Mouse (Mus musculus) liver, embryonic 16.5 days (tissue): ENCODE measurements around the gene Foxc2. TPM values are rescaled to one million over a fixed set of nuclear protein-coding genes. Genes with fewer than 3 reads are reported as not detected.

Experiments
- ATAC-seq: fragments of 200-750 bp; cut with Nextera tagmentation; 2 replicates; pipeline ENCODE4 v1.8.0; 2017; ENCODE audit warnings: low read depth, mild to moderate bottlenecking, moderate number of reproducible peaks, moderate library complexity
- H3K27ac ChIP-seq: fragments of 300-500 bp; sonication (generic); 2 replicates; pipeline ENCODE4 v1.5.1; 2014; ENCODE audit warnings: mild to moderate bottlenecking, low read length
- H3K27me3 ChIP-seq: fragments of 300-500 bp; sonication (generic); 2 replicates; pipeline ENCODE4 v1.6.1; 2014; ENCODE audit warnings: low read depth, low read length, mixed read lengths; ENCODE audit not compliant: control insufficient read depth, insufficient read depth
- H3K36me3 ChIP-seq: fragments of 300-500 bp; sonication (generic); 2 replicates; pipeline ENCODE4 v1.6.1; 2014; ENCODE audit warnings: mild to moderate bottlenecking; ENCODE audit not compliant: control insufficient read depth, insufficient read depth
- H3K4me1 ChIP-seq: fragments of 300-500 bp; sonication (generic); 2 replicates; pipeline ENCODE4 v1.6.1; 2014; ENCODE audit warnings: low read depth, low read length, mixed read lengths; ENCODE audit not compliant: control insufficient read depth
- H3K4me2 ChIP-seq: fragments of 300-500 bp; sonication (generic); 2 replicates; pipeline ENCODE4 v1.6.1; 2014; ENCODE audit warnings: low read depth, low read length, mixed read lengths
- H3K4me3 ChIP-seq: fragments of 300-500 bp; sonication (generic); 2 replicates; pipeline ENCODE4 v1.5.1; 2014; ENCODE audit warnings: low read depth, mild to moderate bottlenecking, low read length
- H3K9ac ChIP-seq: fragments of 300-500 bp; sonication (generic); 2 replicates; pipeline ENCODE4 v1.6.1; 2014; ENCODE audit warnings: low read depth, low read length
- H3K9me3 ChIP-seq: fragments of 300-500 bp; sonication (generic); replicated peaks from 2 replicates; pipeline ENCODE4 v1.6.1; 2016; ENCODE audit warnings: low read length; ENCODE audit not compliant: control insufficient read depth
- WGBS: fragments of 180-500 bp; shearing (Covaris S2); extraction: QIAGEN DNeasy Blood & Tissue Kit; methylation state at CpG from one replicate; pipeline ENCODE4 v1.1.7; 2014; ENCODE audit not compliant: insufficient replicate concordance; 5-methylcytosine and 5-hydroxymethylcytosine counted together
- polyA plus RNA-seq: library from polyadenylated mRNA; unstranded; fragments of >200 nt; fragmentation: Nextera tagmentation; extraction: Ambion mirVana; gene quantifications from 2 replicates; pipeline ENCODE4 v1.2.1, GENCODE M21; 2015

Gene Foxc2
- polyA plus RNA-seq, 1 experiment from 2014 or later, result 0.08 TPM

DNA sequence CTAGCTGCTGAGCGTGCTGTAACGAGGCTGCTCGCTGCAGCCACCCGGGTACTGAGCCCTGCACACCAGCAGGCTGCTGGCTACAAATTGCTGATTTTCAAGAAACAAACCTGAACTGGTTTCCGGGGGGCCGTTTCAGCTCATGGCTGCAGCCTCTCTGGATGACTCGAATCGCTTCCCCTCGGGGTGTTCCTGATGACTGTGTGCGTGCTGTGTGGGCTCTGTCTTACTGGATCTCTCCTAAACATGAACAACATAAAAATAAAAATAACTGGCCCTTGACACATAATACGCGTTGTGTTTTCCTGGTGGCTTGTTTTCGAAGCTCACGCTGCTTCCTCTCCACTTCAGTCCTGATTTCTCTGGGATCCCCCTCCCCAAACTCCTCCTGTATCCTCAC lies 37.2 kb upstream of the Foxc2 start:
- Histone ChIP-seq H3K9ac (no peak overlapping the region), H3K4me2 (no peak overlapping the region), H3K4me1 (no peaks in the 10 kb centered on the region; the same call in 1 of the 2 replicates), H3K36me3 (no peaks in the 10 kb centered on the region), H3K27me3 (peaks cover 98% of the 10 kb centered on the region), H3K9me3 (no peaks in the 10 kb centered on the region), H3K27ac (no peak overlapping the region), H3K4me3 (no peak overlapping the region)
- no peak for ATAC-seq
- WGBS, result 20% methylated on average over 14 of the region's 14 CpGs

DNA sequence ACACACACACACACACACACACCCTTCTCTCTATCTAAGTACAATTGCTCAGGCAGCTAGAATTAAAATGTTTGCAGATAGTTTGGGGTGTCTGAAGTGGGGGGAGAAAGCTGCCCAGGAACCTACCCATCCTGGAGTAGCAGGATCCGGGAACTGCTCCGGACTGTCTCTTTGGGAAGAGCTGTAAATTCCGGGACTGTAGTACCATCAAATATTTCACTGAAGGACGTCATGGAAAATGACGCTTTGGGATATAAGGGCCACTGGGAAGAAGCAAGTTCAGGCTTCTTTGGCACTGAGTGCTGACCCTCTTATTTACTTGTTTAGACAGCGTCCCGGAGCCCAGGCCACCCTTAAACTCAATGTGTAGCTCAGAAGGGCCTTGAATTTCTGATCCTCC lies 36.8 kb upstream of the Foxc2 start:
- H3K27ac ChIP-seq, result no peak overlapping the region
- ATAC-seq, result no peak
- H3K36me3 ChIP-seq, result no peaks in the 10 kb centered on the region
- no peak overlapping the region for H3K4me2 ChIP-seq
- H3K27me3 ChIP-seq, result peaks cover 98% of the 10 kb centered on the region
- H3K4me1 ChIP-seq, result no peaks in the 10 kb centered on the region; the same call in 1 of the 2 replicates
- no peak overlapping the region for H3K9ac ChIP-seq
- H3K4me3 ChIP-seq, result no peak overlapping the region
- no peaks in the 10 kb centered on the region for H3K9me3 ChIP-seq
- WGBS, result 11% methylated on average over 7 of the region's 7 CpGs

DNA sequence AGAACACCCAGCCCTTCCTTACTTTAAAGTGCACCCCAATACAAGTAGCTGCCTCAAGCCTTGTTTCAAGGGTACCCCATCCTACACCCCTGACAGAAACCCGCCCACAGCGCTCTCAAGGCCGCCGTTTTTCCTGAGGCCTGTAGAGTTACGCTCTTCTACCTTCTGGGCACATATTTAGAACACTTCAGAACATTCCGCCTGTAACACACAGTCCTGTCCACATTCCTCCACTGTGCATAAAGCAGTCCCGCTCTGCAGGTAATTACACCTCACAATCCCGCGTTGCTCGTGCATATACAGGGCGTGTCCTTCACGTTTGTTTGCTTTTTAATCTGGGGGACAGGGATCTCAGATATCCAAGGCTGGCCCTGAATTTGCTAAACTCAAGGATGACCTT lies 36.0 kb upstream of the Foxc2 start:
- ATAC-seq, result no peak
- WGBS, result 14% methylated on average over 12 of the region's 12 CpGs
- H3K4me2 ChIP-seq, result no peak overlapping the region
- H3K9ac ChIP-seq, result no peak overlapping the region
- H3K27ac ChIP-seq, result no peak overlapping the region
- no peaks in the 10 kb centered on the region for H3K36me3 ChIP-seq
- peaks cover 98% of the 10 kb centered on the region for H3K27me3 ChIP-seq
- no peaks in the 10 kb centered on the region for H3K9me3 ChIP-seq
- no peak overlapping the region for H3K4me3 ChIP-seq
- H3K4me1 ChIP-seq, result no peaks in the 10 kb centered on the region; the same call in 1 of the 2 replicates

DNA sequence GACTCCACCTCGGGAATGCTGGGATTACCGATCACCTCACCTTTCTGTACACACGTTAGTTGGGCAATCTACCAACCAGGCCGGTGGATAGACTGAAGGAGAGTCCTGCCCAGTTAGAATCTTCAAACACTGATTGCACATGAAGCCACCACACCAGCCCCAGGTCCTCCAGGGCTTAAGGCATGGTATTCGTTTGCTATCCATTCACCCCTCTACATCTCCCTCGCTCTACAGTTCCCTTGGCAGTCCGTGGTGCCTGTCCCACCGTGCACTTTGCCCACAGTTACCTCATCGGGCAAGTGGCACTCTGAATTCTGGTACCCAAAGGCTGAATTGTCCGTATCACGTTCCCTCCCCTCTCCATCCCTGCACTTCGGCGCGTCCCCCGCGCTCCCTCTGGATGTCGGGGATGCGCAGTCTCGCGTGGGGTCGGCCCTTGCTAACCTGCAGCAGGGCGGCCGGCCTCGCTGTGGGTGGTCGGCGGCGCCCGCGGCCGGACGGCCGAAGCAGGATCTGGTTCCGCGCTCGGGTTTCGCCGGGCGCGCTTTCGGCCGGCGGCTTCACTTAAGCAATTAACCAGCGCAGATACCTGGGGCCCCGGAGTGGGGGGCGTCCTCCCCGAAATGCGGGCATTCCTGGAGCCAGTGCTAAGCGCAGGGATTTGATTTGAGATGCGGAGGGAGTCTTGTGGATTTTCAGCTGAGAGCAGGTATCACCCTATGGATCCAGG lies 35.4 kb upstream of the Foxc2 start:
- Histone ChIP-seq H3K4me3 (no peak overlapping the region), H3K4me1 (no peaks in the 10 kb centered on the region; the same call in 1 of the 2 replicates), H3K9ac (no peak overlapping the region), H3K27ac (no peak overlapping the region), H3K36me3 (no peaks in the 10 kb centered on the region), H3K4me2 (0 out of 2 replicates have a peak overlapping the region, but pooled peaks have one; percentile 3), H3K9me3 (no peaks in the 10 kb centered on the region), H3K27me3 (peaks cover 98% of the 10 kb centered on the region)
- 2% methylated on average over 49 of the region's 49 CpGs for WGBS
- ATAC-seq, result no peak

DNA sequence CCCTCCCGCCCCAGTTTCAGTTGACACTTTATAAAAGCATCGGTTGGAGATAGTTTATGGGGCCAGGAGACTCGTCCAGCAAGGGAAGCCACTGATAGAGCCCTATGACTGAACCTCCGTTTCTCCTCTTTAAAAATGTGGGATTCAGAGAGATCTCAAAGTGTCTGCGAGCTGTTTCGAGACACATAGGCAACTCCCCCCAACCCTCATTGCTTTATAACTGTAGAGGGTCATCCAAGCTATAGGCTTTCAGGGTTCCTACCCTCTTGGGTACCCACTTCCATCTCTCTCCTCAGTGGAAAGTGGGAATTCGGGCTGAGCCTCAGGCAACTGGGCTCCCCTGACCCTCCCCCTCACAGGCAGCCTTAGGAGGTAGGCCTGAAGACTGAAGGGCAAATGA lies 34.6 kb upstream of the Foxc2 start:
- Histone ChIP-seq H3K9ac (no peak overlapping the region), H3K4me2 (no peak overlapping the region), H3K9me3 (no peaks in the 10 kb centered on the region), H3K4me3 (no peak overlapping the region), H3K36me3 (no peaks in the 10 kb centered on the region), H3K4me1 (no peaks in the 10 kb centered on the region; the same call in 1 of the 2 replicates), H3K27ac (no peak overlapping the region), H3K27me3 (peaks cover 98% of the 10 kb centered on the region)
- no peak for ATAC-seq
- WGBS, result 4% methylated on average over 7 of the region's 7 CpGs

DNA sequence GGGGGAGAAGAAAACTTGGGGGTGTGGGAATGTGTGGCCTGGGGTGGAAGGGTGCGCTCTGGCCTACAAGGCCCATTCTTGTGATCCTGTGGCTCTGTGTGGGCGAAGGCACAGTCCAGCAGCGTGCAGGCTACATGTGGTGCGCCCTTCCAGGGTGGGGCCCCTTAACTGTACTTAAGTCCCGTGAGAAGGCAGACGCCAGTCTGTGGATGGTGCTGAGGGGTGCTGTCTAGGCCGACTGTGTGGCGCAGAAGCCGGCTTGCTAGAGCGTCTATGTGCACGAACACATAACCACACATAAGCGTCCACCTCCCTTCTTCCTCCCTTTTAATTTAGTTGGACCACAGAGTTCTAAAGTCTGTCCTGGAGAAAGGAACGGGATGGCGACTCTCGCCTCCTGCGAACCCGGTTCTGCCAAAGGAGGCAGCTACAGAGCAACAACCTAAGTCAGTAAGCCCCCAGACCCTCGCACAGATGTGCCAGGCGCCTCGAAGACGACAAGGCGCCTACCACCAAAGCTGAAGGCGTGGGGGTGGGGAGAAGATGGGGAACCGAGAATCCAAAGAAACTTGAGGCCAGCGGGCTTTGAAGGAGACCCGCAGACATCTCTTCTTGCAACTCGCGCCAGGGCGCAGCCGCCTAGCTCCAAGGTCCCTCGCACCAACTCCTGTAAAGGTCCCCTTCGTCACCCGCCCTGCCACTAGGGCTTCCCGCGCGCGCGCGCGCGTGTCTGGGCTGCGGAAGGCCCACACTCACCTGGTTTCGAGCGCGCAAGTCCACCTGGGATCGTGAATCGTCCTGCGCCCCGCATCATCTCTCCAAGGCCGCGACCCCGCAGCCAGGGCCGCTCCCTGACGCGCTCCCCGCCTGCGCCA lies 33.5 kb upstream of the Foxc2 start:
- ATAC-seq, result no peak
- H3K27me3 ChIP-seq, result peaks cover 98% of the 10 kb centered on the region
- H3K4me1 ChIP-seq, result no peaks in the 10 kb centered on the region; the same call in 1 of the 2 replicates
- H3K27ac ChIP-seq, result no peak overlapping the region
- H3K4me2 ChIP-seq, result peak overlapping the region; percentile 67
- 2% methylated on average over 57 of the region's 57 CpGs for WGBS
- no peak overlapping the region for H3K9ac ChIP-seq
- H3K36me3 ChIP-seq, result no peaks in the 10 kb centered on the region
- no peaks in the 10 kb centered on the region for H3K9me3 ChIP-seq
- H3K4me3 ChIP-seq, result peak overlapping the region; percentile 54

DNA sequence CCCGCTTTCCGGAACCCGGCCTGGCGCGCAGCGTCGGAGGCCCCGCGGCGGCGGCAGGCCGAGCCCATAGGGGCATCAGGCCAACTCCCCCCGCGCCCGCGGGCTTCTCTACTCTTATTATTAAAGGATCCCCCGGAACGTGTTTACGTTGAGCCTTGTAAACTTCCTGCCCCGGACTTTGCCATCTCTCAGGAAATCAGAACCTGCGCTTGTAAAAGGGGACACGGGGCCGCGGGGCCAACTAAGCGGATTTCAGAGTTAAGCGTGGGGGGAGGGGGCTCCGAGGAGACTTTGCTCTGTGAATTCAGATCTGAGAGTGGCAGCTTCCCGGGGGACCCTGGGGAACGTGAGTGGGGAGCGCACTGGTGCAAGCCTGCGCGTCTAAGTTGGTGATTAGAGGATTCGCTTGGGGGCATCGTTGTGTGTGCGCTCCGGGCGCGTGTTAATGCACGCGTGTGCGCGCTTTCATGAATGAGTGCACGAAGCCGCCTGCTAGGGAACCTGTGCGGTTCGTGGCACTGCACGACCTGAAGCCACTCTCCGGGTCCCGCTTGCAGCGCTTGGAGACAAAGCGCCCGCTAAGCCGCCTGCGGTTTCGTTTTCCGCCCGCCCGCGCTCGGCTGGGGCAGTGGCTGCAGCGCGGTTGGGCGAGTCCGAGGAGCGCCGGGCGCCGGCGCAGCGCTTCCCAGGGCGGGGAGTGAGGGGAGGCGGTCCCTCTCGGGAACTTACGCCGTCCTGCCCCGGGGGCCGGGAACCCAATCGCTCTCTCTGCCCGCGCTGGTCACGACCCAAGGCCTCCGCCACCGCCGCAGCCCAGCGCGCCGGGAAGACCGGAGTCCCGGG lies 32.7 kb upstream of the Foxc2 start:
- WGBS, result under 1% methylated on average over 84 of the region's 89 CpGs
- Histone ChIP-seq H3K4me1 (no peaks in the 10 kb centered on the region; the same call in 1 of the 2 replicates), H3K27me3 (peaks cover 98% of the 10 kb centered on the region), H3K27ac (peak overlapping the region; percentile 33), H3K9ac (no peak overlapping the region; the same call in 1 of the 2 replicates), H3K4me2 (peak overlapping the region; percentile 67), H3K4me3 (peak overlapping the region; percentile 54), H3K36me3 (no peaks in the 10 kb centered on the region), H3K9me3 (no peaks in the 10 kb centered on the region)
- ATAC-seq, result peak; percentile 42

DNA sequence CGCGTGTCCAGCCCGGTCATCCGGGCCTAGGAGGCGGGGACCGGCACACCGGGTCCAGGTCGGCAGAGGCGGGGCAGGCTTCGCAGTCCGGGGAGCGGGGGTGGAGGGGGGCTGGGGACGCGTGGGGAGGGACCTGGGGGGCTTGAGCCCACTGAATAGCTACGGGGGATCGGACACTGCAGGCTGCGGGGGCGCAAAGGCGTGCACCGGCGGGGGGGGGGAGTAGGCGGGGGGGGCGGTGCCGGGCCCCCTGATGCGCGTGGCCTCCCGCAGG lies 32.1 kb upstream of the Foxc2 start:
- H3K4me3 ChIP-seq, result peak overlapping the region; percentile 54
- H3K36me3 ChIP-seq, result no peaks in the 10 kb centered on the region
- ATAC-seq, result peak; percentile 45
- WGBS, result 0% methylated on average over 5 of the region's 27 CpGs
- no peaks in the 10 kb centered on the region for H3K9me3 ChIP-seq
- H3K4me2 ChIP-seq, result peak overlapping the region; percentile 67
- H3K27ac ChIP-seq, result no peak overlapping the region
- no peak overlapping the region; the same call in 1 of the 2 replicates for H3K9ac ChIP-seq
- peaks cover 99% of the 10 kb centered on the region for H3K27me3 ChIP-seq
- H3K4me1 ChIP-seq, result no peaks in the 10 kb centered on the region; the same call in 1 of the 2 replicates
